Mouse (Mus musculus): ENCODE measurements around the gene Gm38431.

Gm38431 gene

DNA sequence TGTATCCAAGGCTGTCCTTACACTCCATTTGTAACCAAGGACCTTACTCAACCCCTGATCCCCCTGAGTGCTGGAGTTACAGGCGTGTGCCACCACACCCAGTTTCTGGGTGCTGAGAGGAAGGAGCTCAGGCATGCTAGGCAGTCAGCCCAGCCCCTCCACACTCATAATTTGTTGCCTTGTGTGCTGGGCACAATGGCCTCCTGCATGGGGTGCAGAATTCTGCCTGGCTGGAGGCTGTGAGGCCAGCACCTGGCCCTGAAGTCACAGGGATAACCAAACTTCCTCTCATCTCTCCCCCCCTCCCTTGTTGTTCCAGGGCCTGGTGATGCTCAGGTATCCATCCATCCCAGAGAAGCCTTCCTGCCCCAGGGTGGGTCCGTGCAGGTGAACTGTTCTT lies 73.2 kb downstream of the Gm38431 start:
- no peak for DNase-seq (ENCODE audit: low read depth, low spot score)

Data from A20 (cell line).